Mouse (Mus musculus) bone marrow macrophage, adult 2 months (primary cell): ENCODE measurements around the gene Foxd2.

ENCODE experiments used
- CTCF ChIP-seq: IDR thresholded peaks from 2 replicates; pipeline ENCODE4 v1.5.1; 2012; ENCODE audit warnings: low read depth, mild to moderate bottlenecking, low read length, moderate library complexity
- POLR2A ChIP-seq: IDR thresholded peaks from 2 replicates; pipeline ENCODE4 v1.6.1; 2012; ENCODE audit warnings: mild to moderate bottlenecking, low read depth, low read length, borderline replicate concordance

GRCm38 (mm10) chr4:114905501-114905900 is 3.2 kb downstream of the Foxd2 start:
- TF ChIP-seq POLR2A (no peak), CTCF (no peak)
